In the genomic region with DNA sequence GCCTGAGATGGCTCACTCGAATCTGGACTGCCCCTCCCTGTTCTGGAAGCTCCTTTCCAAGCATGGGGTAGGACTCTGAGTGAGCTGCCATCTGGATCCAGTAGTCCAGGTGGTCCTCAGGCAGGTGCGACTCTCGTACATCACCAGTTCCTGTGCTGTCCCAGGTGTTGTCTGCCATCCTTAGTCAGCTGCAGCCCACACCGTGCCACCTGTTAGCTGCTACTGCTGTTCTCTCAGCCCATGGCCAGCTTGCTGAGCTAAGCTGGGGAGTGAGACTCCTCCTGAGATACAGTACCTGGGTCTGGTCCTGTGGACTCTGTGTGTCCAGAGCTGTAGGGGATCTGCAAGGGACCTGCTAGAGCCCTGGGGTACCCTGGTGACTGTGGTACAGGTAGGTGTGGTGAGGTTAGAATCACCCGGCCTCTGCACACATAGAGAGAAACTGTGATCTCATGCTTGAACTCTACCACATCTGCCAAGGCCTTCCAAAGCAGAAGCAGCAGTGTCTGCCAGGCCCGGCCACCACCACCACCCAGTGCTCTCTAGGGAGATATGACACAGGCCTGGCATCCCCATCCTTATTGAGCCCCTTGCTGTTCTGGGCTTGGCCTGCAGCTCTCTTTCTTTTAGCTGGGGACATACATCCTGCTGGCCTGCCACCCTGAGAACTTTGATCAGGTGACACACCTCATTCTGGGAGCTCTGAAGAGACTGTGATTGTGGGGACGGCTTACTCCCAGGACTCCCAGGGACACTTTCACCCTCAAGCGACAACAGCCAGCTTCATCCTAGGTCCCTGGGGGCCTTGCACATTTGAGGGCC, we compare ENCODE assay signal across 9 mouse cellular contexts. TPM values are rescaled to one million over a fixed set of nuclear protein-coding genes. Genes with fewer than 3 reads are reported as not detected.
DNase-seq lines count a peak whose midpoint lies in the region; ATAC-seq and TF ChIP-seq lines count a peak whose summit lies in the region.
"Had no signal": no experiment of that assay in that cellular context is flagged by ENCODE, and none has a peak within 500 bp of the region (broad histone marks: within the 10 kb centered on the region; RNA-seq: fewer than 3 reads in every experiment).

No protein-coding gene starts in this region.

- peaks cover 24% of the 10 kb centered on the region for H3K36me3 ChIP-seq in forebrain, embryonic 10.5 days (replicated peaks)
- no peaks in the 10 kb centered on the region; the same call in 1 of the 2 replicates for H3K36me3 ChIP-seq in forebrain, embryonic 11.5 days (ENCODE audit: control insufficient read depth, insufficient read depth, low read length)
- H3K36me3 ChIP-seq in forebrain, embryonic 15.5 days, result peaks cover 15% of the 10 kb centered on the region
- peaks cover 27% of the 10 kb centered on the region for H3K36me3 ChIP-seq in midbrain, embryonic 10.5 days
- no peaks in the 10 kb centered on the region for H3K36me3 ChIP-seq in lung, postnatal 0 days (ENCODE audit: insufficient read depth, low read length)

- no peak overlapping the region for H3K4me2 ChIP-seq in forebrain, embryonic 11.5 days (ENCODE audit: low read depth, low read length, severe bottlenecking)
- no peak overlapping the region for H3K4me2 ChIP-seq in forebrain, embryonic 15.5 days (replicated peaks)
- no peak overlapping the region for H3K4me2 ChIP-seq in lung, postnatal 0 days (replicated peaks; ENCODE audit: low read depth, low read length)

- no peak for ATAC-seq in forebrain, embryonic 11.5 days (replicated peaks; ENCODE audit: low FRiP score)
- no peak for ATAC-seq in forebrain, embryonic 15.5 days (replicated peaks)
- ATAC-seq in lung, postnatal 0 days, result no peak

- H3K4me3 ChIP-seq in forebrain, embryonic 10.5 days, result no peak overlapping the region
- no peak overlapping the region for H3K4me3 ChIP-seq in forebrain, embryonic 11.5 days (ENCODE audit: low read depth, low read length)
- H3K4me3 ChIP-seq in forebrain, embryonic 15.5 days, result no peak overlapping the region
- H3K4me3 ChIP-seq in midbrain, embryonic 10.5 days, result no peak overlapping the region
- H3K4me3 ChIP-seq in lung, postnatal 0 days (ENCODE audit: low read depth, low read length), result no peak overlapping the region

- peak overlapping the region; percentile 44 for H3K27ac ChIP-seq in forebrain, embryonic 10.5 days
- H3K27ac ChIP-seq in forebrain, embryonic 11.5 days (ENCODE audit: low read depth, low read length), result no peak overlapping the region
- peak overlapping the region; percentile 80 for H3K27ac ChIP-seq in forebrain, embryonic 15.5 days (replicated peaks)
- peak overlapping the region; percentile 81 for H3K27ac ChIP-seq in midbrain, embryonic 10.5 days (replicated peaks)
- no peak overlapping the region for H3K27ac ChIP-seq in lung, postnatal 0 days (ENCODE audit: low read length)

- no peak for TF ChIP-seq CTCF in lung, postnatal 0 days (IDR thresholded peaks at IDR 0.05)

- 79% methylated on average over 8 of the region's 8 CpGs for WGBS in forebrain, embryonic 10.5 days
- WGBS in forebrain, embryonic 11.5 days, result 75% methylated on average over 8 of the region's 8 CpGs
- 73% methylated on average over 8 of the region's 8 CpGs for WGBS in forebrain, embryonic 15.5 days
- WGBS in midbrain, embryonic 10.5 days, result 81% methylated on average over 8 of the region's 8 CpGs
- 77% methylated on average over 8 of the region's 8 CpGs for WGBS in lung, postnatal 0 days

- peaks cover 76% of the 10 kb centered on the region for H3K4me1 ChIP-seq in forebrain, embryonic 10.5 days
- H3K4me1 ChIP-seq in forebrain, embryonic 11.5 days (replicated peaks; ENCODE audit: control insufficient read depth, insufficient read depth, low read length), result peaks cover 22% of the 10 kb centered on the region; the same call in 1 of the 2 replicates
- peaks cover 77% of the 10 kb centered on the region for H3K4me1 ChIP-seq in forebrain, embryonic 15.5 days
- H3K4me1 ChIP-seq in midbrain, embryonic 10.5 days, result peaks cover 82% of the 10 kb centered on the region
- H3K4me1 ChIP-seq in lung, postnatal 0 days (ENCODE audit: insufficient read depth, low read depth, low read length), result peaks cover 9% of the 10 kb centered on the region; the same call in 1 of the 2 replicates

- peaks cover 14% of the 10 kb centered on the region for H3K27me3 ChIP-seq in forebrain, embryonic 10.5 days (ENCODE audit: poor library complexity, severe bottlenecking)
- no peaks in the 10 kb centered on the region for H3K27me3 ChIP-seq in forebrain, embryonic 11.5 days (ENCODE audit: control insufficient read depth, insufficient read depth, low read length)
- H3K27me3 ChIP-seq in forebrain, embryonic 15.5 days, result no peaks in the 10 kb centered on the region
- peaks cover 13% of the 10 kb centered on the region; the same call in 1 of the 2 replicates for H3K27me3 ChIP-seq in midbrain, embryonic 10.5 days (ENCODE audit: low read depth, poor library complexity, severe bottlenecking)
- no peaks in the 10 kb centered on the region for H3K27me3 ChIP-seq in lung, postnatal 0 days (replicated peaks; ENCODE audit: insufficient read depth, low read length)

- no peak for TF ChIP-seq EP300 in lung, postnatal 0 days (IDR thresholded peaks at IDR 0.05)

- no peak for DNase-seq in forebrain, embryonic 10.5 days (ENCODE audit: extremely low spot score, low spot score)
- no peak for DNase-seq in forebrain, embryonic 11.5 days (ENCODE audit: low spot score)
- peak; percentile 84 for DNase-seq in A20 (ENCODE audit: low read depth, low spot score)
- no peak for DNase-seq in midbrain, embryonic 10.5 days (ENCODE audit: low spot score)
- DNase-seq in kidney, adult 8-10 months, result no peak
- DNase-seq in lung, postnatal 0 days (ENCODE audit: low spot score), result no peak
- DNase-seq in lung, postnatal 36 days, result no peak
- DNase-seq: kidney, adult 18-20 months had no signal

- H3K9ac ChIP-seq in forebrain, embryonic 11.5 days (ENCODE audit: low read length), result no peak overlapping the region
- H3K9ac ChIP-seq in forebrain, embryonic 15.5 days (replicated peaks), result no peak overlapping the region
- no peak overlapping the region for H3K9ac ChIP-seq in lung, postnatal 0 days (replicated peaks; ENCODE audit: low read depth)

- H3K9me3 ChIP-seq in forebrain, embryonic 10.5 days, result no peaks in the 10 kb centered on the region
- no peaks in the 10 kb centered on the region for H3K9me3 ChIP-seq in forebrain, embryonic 11.5 days (ENCODE audit: control insufficient read depth, low read length)
- H3K9me3 ChIP-seq in forebrain, embryonic 15.5 days, result no peaks in the 10 kb centered on the region
- H3K9me3 ChIP-seq in midbrain, embryonic 10.5 days (replicated peaks), result no peaks in the 10 kb centered on the region
- H3K9me3 ChIP-seq in lung, postnatal 0 days (ENCODE audit: low read length), result no peaks in the 10 kb centered on the region

RNA-seq across cellular contexts. Expression of gene Cel, which starts 25.0 kb away (rescaled TPM):
- 0.07 TPM in 1 of 2 replicates, not detected in the other for polyA plus RNA-seq in forebrain, embryonic 10.5 days (2016; fragmentation: Nextera tagmentation; extraction: Ambion mirVana)
- polyA plus RNA-seq in forebrain, embryonic 11.5 days (2014; fragmentation: Nextera tagmentation; extraction: Ambion mirVana), result not detected in 2 replicates
- 0.10 TPM in 1 of 2 replicates, not detected in the other for polyA plus RNA-seq in forebrain, embryonic 15.5 days (2015; fragmentation: Nextera tagmentation; extraction: Ambion mirVana)
- not detected in 2 replicates for polyA plus RNA-seq in midbrain, embryonic 10.5 days (2016; fragmentation: Nextera tagmentation; extraction: Ambion mirVana)
- 0.46 TPM in 1 of 2 replicates, not detected in the other for polyA plus RNA-seq in lung, postnatal 0 days (2015; fragmentation: Nextera tagmentation; extraction: Ambion mirVana)

RNA-seq across cellular contexts. Expression of gene Ralgds, which starts 25.3 kb away (rescaled TPM):
- 22.5 and 23.2 TPM in 2 replicates for polyA plus RNA-seq in forebrain, embryonic 10.5 days (2016; fragmentation: Nextera tagmentation; extraction: Ambion mirVana)
- 42.7 and 47.6 TPM in 2 replicates for polyA plus RNA-seq in forebrain, embryonic 11.5 days (2014; fragmentation: Nextera tagmentation; extraction: Ambion mirVana)
- 84.6 and 87.8 TPM in 2 replicates for polyA plus RNA-seq in forebrain, embryonic 15.5 days (2015; fragmentation: Nextera tagmentation; extraction: Ambion mirVana)
- polyA plus RNA-seq in midbrain, embryonic 10.5 days (2016; fragmentation: Nextera tagmentation; extraction: Ambion mirVana), result 31.5 and 45.6 TPM in 2 replicates
- polyA plus RNA-seq in lung, postnatal 0 days (2015; fragmentation: Nextera tagmentation; extraction: Ambion mirVana), result 24.4 and 29.1 TPM in 2 replicates

RNA-seq across cellular contexts. Expression of gene Gm10134, which starts 32.3 kb away (rescaled TPM):
- polyA plus RNA-seq in forebrain, embryonic 10.5 days (2016; fragmentation: Nextera tagmentation; extraction: Ambion mirVana), result not detected in 2 replicates
- not detected in 2 replicates for polyA plus RNA-seq in forebrain, embryonic 11.5 days (2014; fragmentation: Nextera tagmentation; extraction: Ambion mirVana)
- 0.60 and 0.92 TPM in 2 replicates for polyA plus RNA-seq in forebrain, embryonic 15.5 days (2015; fragmentation: Nextera tagmentation; extraction: Ambion mirVana)
- 0.49 TPM in 1 of 2 replicates, not detected in the other for polyA plus RNA-seq in midbrain, embryonic 10.5 days (2016; fragmentation: Nextera tagmentation; extraction: Ambion mirVana)
- polyA plus RNA-seq in lung, postnatal 0 days (2015; fragmentation: Nextera tagmentation; extraction: Ambion mirVana), result 5.8 and 6.1 TPM in 2 replicates

RNA-seq across cellular contexts. Expression of gene Gbgt1, which starts 41.5 kb away (rescaled TPM):
- not detected in 2 replicates for polyA plus RNA-seq in forebrain, embryonic 10.5 days (2016; fragmentation: Nextera tagmentation; extraction: Ambion mirVana)
- 0.35 TPM in 1 of 2 replicates, not detected in the other for polyA plus RNA-seq in forebrain, embryonic 11.5 days (2014; fragmentation: Nextera tagmentation; extraction: Ambion mirVana)
- 0.50 and 0.68 TPM in 2 replicates for polyA plus RNA-seq in forebrain, embryonic 15.5 days (2015; fragmentation: Nextera tagmentation; extraction: Ambion mirVana)
- polyA plus RNA-seq in midbrain, embryonic 10.5 days (2016; fragmentation: Nextera tagmentation; extraction: Ambion mirVana), result not detected in 2 replicates
- 1.2 and 1.4 TPM in 2 replicates for polyA plus RNA-seq in lung, postnatal 0 days (2015; fragmentation: Nextera tagmentation; extraction: Ambion mirVana)

RNA-seq across cellular contexts. Expression of gene Gtf3c5, which starts 45.3 kb away (rescaled TPM):
- 60.1 and 62.6 TPM in 2 replicates for polyA plus RNA-seq in forebrain, embryonic 10.5 days (2016; fragmentation: Nextera tagmentation; extraction: Ambion mirVana)
- 41.6 and 42.3 TPM in 2 replicates for polyA plus RNA-seq in forebrain, embryonic 11.5 days (2014; fragmentation: Nextera tagmentation; extraction: Ambion mirVana)
- polyA plus RNA-seq in forebrain, embryonic 15.5 days (2015; fragmentation: Nextera tagmentation; extraction: Ambion mirVana), result 41.8 and 42.3 TPM in 2 replicates
- 58.1 and 61.3 TPM in 2 replicates for polyA plus RNA-seq in midbrain, embryonic 10.5 days (2016; fragmentation: Nextera tagmentation; extraction: Ambion mirVana)
- 15.8 and 18.9 TPM in 2 replicates for polyA plus RNA-seq in lung, postnatal 0 days (2015; fragmentation: Nextera tagmentation; extraction: Ambion mirVana)

Comparison
In these comparisons a context has a peak if more than half of its experiments do, and no peak if none do; other contexts are left out.
1. H3K27ac ChIP-seq: peak in forebrain, embryonic 10.5 days (single experiment), forebrain, embryonic 15.5 days (single experiment) and midbrain, embryonic 10.5 days (single experiment); none in forebrain, embryonic 11.5 days (single experiment) and lung, postnatal 0 days (single experiment).